Mouse (Mus musculus) CD4-positive, CD25-positive, alpha-beta regulatory T cell, adult 2 months (primary cell): Measurements from ENCODE around the gene Phf13.

ENCODE experiments used
- DNase-seq: peaks from one replicate; pipeline ENCODE4 v3.0.0-alpha.2; 2012; ENCODE audit warnings: low read depth, low spot score

Gene Phf13

DNA sequence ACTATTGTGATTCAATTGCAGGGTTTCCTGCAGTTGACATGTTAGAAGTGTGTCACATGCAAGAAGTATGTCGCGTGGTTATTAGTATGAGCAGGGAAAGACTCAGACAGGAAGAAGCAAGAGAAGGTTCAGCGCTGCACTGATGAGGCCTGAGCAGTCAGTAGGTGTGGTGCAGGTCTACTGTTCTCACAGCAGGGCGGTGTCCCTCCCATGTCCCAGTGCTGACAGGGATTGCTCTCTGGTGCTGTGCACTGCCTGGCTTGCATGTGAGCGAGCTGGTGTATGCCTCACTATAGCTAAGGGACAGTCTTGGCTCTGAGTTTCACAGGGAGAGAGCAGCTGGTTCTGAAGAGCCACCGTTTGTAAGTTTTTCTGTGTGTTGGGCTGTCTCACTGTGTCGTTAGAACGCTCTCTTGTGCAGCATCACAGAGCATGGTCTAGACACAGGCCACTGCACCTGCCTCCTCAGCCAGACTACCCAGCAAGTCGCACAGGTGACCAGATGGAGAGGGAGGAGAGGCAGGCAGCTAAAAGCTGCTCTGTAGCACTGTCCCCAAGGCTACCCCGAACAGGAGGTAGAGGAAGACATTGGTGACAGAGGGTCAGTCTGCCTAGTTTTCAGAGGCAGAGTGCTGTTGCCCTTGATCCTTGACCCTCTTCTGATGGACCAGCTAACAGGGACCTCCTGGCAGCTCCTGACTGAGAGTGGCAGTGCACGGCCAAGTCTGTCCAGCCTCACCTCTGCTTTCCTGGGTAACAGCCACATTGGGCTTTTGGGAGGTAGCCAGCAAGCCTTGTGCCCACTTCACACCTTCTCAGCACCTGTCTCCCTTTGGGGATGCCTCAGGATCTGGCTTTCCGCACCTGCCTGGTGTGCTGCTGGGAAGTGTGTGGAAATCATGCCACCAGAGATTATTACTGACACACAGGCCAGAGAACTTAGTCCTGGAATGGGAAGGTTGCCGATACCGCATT, 47.3 kb downstream of the Phf13 start:
- no peak for DNase-seq

DNA sequence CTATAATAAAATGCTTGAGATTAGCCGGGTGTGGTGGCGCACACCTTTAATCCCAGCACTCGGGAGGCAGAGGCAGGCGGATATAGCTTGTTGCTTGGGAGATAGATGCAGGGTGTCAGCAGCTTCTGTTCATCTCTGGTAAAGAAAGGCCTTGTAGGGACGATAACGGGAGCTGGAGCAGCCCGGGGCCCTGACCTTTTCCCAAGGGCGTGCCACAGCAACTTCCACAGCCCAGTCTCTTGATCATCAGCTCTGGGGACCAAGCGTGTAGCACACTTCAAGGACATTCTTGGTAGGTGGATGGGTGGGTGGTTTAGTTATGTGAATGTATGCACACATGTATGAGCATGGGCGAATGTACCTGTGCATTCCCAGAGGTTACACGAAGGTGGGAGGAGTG, 49.8 kb downstream of the Phf13 start:
- DNase-seq = no peak
